Mouse (Mus musculus) MN1 (cell line): ENCODE data around the gene Tbc1d22a.

Experiments used
- DNase-seq: peaks from one replicate; pipeline ENCODE4 v3.0.0-alpha.2; 2016; ENCODE audit warnings: low spot score

Tbc1d22a gene

DNA sequence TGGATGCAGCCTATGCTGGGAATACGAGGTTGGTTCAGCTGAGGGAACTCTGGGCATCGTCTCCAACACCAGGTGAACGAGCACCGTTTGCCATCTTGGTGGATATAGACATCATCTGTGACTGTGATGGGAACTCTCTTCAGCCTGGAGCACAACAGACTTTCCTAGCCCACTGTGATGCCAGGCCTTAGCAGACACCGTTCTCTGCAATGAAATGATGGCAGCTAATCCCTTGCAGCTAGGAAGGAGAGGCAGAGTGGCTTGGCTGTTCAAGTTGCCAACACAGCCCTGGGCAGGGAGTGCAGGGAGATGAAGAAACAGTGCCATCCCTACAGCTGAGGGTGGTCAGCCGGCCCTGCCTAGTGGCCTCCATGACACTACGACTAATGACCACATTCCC is 233.0 kb downstream of the Tbc1d22a start:
- DNase-seq = no peak

- no peak for DNase-seq
Measured at GRCm38 (mm10) chr15:86449236-86449635, 235.0 kb downstream of the Tbc1d22a start.

DNA sequence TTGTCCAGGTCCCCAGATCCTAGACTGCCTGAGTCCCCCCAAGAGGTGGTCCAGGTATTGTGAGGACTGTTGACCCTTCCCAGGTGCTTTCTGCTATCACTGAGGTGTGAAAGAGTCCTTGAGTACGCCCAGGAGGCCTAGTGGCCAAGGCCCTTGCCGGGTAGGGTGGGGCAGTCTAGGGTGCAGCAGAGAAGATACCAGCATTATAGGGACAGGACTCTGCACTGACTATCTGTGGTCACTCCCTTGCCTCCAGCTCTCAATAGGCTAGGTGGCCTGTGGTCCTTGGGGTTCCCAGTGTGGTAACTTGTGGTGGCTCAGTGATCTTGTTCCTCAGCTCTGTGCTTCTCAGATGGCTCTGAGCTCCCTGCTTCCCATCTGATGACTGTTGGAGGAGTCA is 235.5 kb downstream of the Tbc1d22a start:
- no peak for DNase-seq

DNA sequence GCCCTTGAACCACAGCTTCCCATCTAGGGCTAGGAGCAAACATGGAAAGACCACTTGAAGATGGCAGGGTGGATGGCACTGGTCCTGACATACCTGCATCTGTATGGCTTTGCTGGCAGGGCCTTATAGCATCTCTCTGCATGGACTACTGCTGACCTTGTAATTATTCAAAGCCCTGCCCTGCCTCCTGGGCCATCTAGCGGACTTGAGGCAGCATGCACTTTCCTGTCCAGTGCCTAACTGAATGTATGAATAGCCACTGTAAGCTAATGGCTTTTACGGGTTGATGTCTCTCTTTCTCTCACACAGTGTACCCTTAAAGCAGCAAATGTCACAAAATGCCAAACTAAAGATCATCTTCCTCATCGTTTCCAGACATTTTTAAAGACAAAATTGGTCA is 245.2 kb downstream of the Tbc1d22a start:
- no peak for DNase-seq

DNA sequence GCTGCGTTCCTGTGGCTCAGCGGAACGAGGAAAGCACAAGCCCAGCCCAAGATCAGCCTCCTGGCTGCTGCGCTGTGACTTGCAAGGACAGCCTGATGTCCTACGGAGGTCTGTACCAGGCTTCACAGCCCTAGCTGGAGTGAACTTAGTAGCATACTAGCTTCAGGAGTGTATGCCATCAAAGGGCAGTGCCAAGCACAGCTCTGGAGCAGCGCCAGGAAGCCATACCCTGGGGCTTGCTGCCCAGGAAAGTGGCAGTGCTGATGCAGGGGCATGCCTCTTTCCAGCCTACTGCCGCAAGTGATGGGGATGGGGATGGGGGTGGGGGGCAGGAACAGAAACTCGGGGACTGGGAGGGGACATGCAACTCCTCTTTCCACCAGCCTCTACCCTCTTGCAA is 248.4 kb downstream of the Tbc1d22a start:
- DNase-seq = no peak

- DNase-seq = no peak
Measured at GRCm38 (mm10) chr15:86468082-86468481, 253.8 kb downstream of the Tbc1d22a start.

- DNase-seq = no peak
Measured at GRCm38 (mm10) chr15:86471136-86471535, 256.9 kb downstream of the Tbc1d22a start.

- no peak for DNase-seq
Measured at GRCm38 (mm10) chr15:86473473-86473872, 259.2 kb downstream of the Tbc1d22a start.

GRCm38 (mm10) chr15:86474951-86475350 is 260.7 kb downstream of the Tbc1d22a start:
- no peak for DNase-seq

DNA sequence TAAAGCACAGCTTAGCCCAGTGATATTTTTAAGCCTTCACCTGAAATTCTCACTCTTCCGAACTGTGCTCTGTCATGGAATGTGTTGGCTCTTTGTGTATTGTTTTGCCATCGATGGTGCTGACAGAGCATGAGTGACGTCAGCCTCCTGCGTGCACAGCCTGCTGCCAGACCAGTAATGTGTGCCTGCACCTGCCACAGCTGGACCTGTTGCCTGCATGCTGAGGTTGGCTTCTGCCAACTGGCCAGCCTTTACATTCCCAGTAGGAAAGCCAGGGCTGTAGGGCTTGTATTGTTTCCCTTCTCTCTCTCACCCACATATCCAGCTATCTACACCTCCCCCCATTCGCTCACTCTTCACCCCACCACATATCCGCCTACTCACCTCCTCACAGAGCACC is 262.2 kb downstream of the Tbc1d22a start:
- peak; percentile 40 for DNase-seq

GRCm38 (mm10) chr15:86477032-86477431 is 262.8 kb downstream of the Tbc1d22a start:
- no peak for DNase-seq

- DNase-seq = no peak
Measured at GRCm38 (mm10) chr15:86477471-86477992, 263.3 kb downstream of the Tbc1d22a start.

DNA sequence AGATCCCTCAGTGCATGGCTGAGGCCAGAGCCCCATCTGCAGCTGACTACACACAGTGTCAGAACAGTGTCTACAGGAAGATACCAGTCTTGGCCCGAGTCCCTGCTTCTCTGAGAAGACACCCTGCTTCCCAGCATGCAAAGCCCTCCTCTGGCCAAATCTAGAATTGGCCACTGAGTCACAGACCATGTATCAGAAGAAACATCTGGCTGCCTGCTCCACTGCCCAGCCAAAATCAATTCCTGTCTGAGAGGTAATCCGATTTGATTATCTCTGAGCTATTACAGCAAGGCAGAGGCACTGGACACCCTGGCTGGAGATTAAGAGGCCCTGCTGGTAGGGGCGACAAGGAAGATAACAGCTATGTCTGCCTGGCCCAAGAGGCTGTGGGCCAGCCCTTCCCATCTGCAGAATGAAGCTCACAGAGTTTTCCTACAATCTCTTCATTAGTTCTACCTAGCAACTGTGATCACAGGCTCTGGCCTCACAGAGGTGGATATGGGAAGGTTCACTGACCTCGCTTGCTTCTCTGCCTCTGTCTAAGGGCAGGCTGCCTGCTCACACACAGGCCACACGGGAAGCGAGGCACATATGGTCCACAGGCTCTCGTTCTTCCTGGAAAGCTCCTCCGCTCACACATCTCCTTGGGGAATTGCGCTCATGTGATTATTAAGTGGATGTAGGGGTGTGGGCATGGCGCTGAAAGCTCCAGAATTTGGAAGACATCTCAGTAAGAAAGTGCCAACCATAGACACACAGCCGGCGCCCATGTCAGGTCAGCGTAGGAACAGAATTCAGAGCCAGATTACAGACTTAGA is 264.6 kb downstream of the Tbc1d22a start:
- DNase-seq = peak; percentile 95

DNA sequence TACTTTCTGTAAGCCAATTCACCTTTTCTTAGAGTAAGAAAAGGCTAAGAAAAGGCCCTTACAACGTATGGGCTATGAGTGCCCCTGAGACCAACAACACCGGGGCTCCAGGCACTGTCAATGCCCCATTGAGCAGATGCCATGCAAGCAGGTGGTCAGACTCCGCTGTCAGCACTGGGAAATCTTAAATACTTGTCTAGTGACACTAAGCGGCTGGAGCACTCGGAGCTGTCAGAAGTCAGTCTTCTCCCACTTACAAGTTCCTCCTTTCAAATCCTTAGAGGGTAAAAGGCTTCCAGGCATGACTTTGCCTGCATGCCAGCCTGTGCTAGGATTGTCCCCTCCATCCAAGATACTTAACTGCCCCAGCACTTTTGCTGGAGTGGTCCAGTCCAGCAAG is 268.1 kb downstream of the Tbc1d22a start:
- DNase-seq = no peak

GRCm38 (mm10) chr15:86485815-86486214 is 271.6 kb downstream of the Tbc1d22a start:
- DNase-seq = no peak

DNA sequence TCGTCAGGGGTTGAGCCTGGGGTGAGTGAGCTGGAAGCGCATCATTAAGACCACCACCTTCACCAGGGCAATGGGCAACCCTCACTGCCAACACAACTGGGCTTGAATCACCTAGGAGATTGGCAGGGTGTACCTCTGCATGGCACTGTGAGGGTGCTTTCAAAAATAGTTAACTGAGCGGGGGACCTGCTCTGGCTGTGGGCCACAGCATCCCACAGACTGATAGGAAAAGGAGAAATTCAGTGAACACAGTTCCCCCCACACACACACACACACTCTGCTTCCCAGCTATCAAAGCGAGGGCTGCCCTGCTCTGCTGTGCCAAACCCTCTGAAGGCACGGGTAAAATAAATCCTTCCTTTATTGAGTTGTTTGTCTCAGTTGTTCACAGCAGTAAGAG is 273.1 kb downstream of the Tbc1d22a start:
- no peak for DNase-seq

- DNase-seq = no peak
Measured at GRCm38 (mm10) chr15:86491434-86492099, 277.3 kb downstream of the Tbc1d22a start.

DNA sequence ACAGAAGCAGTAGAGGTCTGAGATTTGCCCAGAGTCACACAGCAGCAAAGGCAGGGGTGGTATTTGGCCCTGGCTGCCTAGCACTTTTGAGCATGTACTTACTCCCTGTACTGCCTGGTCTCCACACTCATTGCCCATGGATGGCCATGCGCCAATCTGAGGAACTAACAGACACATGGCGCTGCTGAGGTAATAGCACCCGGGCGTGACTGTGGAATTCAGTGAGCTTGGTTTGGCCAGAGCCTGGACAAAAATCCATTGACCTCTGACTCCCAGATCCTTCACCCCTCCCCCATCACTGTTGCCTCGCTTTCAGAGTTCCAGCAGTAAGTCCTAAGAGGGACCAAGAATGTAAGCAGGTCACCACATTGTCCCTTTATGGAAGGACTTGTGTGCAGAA is 278.4 kb downstream of the Tbc1d22a start:
- DNase-seq = peak; percentile 66

GRCm38 (mm10) chr15:86496209-86496608 is 281.9 kb downstream of the Tbc1d22a start:
- DNase-seq = no peak

GRCm38 (mm10) chr15:86496646-86497045 is 282.4 kb downstream of the Tbc1d22a start:
- DNase-seq = no peak

- no peak for DNase-seq
Measured at GRCm38 (mm10) chr15:86500536-86500935, 286.3 kb downstream of the Tbc1d22a start.

GRCm38 (mm10) chr15:86503413-86503812 is 289.2 kb downstream of the Tbc1d22a start:
- no peak for DNase-seq

DNA sequence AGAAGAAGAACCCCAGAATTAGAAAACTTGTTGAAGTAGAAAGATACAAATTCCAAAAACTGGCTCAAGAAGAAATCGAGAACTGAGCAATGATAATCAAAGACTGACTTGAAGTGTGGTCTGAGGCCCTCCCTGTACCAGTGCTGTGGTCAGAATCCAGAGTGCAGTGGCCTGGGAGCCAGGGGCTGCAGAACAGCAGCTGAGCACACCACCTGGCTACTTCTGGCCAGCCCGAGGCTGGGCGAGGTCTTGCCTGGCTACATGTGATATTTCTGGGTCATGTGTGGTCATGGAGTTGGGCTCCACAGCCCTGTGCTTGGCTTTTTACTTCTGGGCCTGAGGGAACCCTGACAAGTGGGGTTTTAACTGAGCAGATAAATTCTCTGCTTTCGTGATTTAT is 292.4 kb downstream of the Tbc1d22a start:
- DNase-seq = no peak
